13 mouse cellular contexts compared by ENCODE assay signal in genomic region chr14:31393936-31394630, GRCm38 (mm10). TPM values are rescaled to one million over a fixed set of nuclear protein-coding genes. Genes with fewer than 3 reads are reported as not detected.
DNase-seq lines count a peak whose midpoint lies in the region; ATAC-seq and TF ChIP-seq lines count a peak whose summit lies in the region.
"Had no signal": no experiment of that assay in that cellular context is flagged by ENCODE, and none has a peak within 500 bp of the region (broad histone marks: within the 10 kb centered on the region; RNA-seq: fewer than 3 reads in every experiment).

No protein-coding gene starts in this region.

- no peak overlapping the region for H3K9ac ChIP-seq in lung, embryonic 14.5 days
- no peak overlapping the region for H3K9ac ChIP-seq in heart, embryonic 15.5 days
- H3K9ac ChIP-seq: embryonic facial prominence, embryonic 15.5 days; limb, embryonic 13.5 days; midbrain, embryonic 12.5 days; neural tube, embryonic 12.5 days had no signal

- DNase-seq in heart, embryonic 10.5 days (ENCODE audit: low spot score), result no peak
- DNase-seq in heart, adult 8-10 months (ENCODE audit: low spot score), result no peak
- peak; percentile 83 for DNase-seq in lung, embryonic 14.5 days
- no peak for DNase-seq in lung, postnatal 14 days
- DNase-seq in cerebellum, adult 18-20 months, result peak; percentile 65 to 73
- DNase-seq in frontal cortex, postnatal 25 days (ENCODE audit: low spot score in 2 of 2), result no peak
- DNase-seq in right cerebral cortex, adult 18-20 months, result no peak

- peaks cover 68% of the 10 kb centered on the region for H3K4me1 ChIP-seq in heart, embryonic 10.5 days
- peaks cover 14% of the 10 kb centered on the region for H3K4me1 ChIP-seq in lung, embryonic 14.5 days (ENCODE audit: insufficient read depth)
- H3K4me1 ChIP-seq in heart, embryonic 15.5 days (replicated peaks), result peaks cover 43% of the 10 kb centered on the region
- H3K4me1 ChIP-seq: embryonic facial prominence, embryonic 15.5 days; midbrain, embryonic 12.5 days; neural tube, embryonic 12.5 days had no signal

- peaks cover 13% of the 10 kb centered on the region for H3K36me3 ChIP-seq in heart, embryonic 10.5 days
- H3K36me3 ChIP-seq in lung, embryonic 14.5 days (ENCODE audit: insufficient read depth), result no peaks in the 10 kb centered on the region
- H3K36me3 ChIP-seq in heart, embryonic 15.5 days, result no peaks in the 10 kb centered on the region
- H3K36me3 ChIP-seq: embryonic facial prominence, embryonic 15.5 days; midbrain, embryonic 12.5 days; neural tube, embryonic 12.5 days had no signal

- peak; percentile 85 for ATAC-seq in lung, embryonic 14.5 days (ENCODE audit: insufficient read depth)
- no peak; the same call in 1 of the 2 replicates for ATAC-seq in heart, embryonic 15.5 days (replicated peaks; ENCODE audit: insufficient number of reproducible peaks, insufficient read depth, low FRiP score, low read depth)

- WGBS in heart, embryonic 10.5 days, result 50% methylated on average over 7 of the region's 7 CpGs
- WGBS in lung, embryonic 14.5 days, result 63% methylated on average over 7 of the region's 7 CpGs
- WGBS in heart, embryonic 15.5 days, result 58% methylated on average over 7 of the region's 7 CpGs

- no peak overlapping the region for H3K4me2 ChIP-seq in lung, embryonic 14.5 days
- no peak overlapping the region for H3K4me2 ChIP-seq in heart, embryonic 15.5 days
- H3K4me2 ChIP-seq: embryonic facial prominence, embryonic 15.5 days; limb, embryonic 13.5 days; midbrain, embryonic 12.5 days; neural tube, embryonic 12.5 days had no signal

- 0 out of 2 replicates have a peak overlapping the region, but pooled peaks have one; percentile 0 for H3K4me3 ChIP-seq in heart, embryonic 10.5 days
- no peak overlapping the region for H3K4me3 ChIP-seq in lung, embryonic 14.5 days (ENCODE audit: low read depth, low read length)
- no peak overlapping the region for H3K4me3 ChIP-seq in heart, embryonic 15.5 days
- H3K4me3 ChIP-seq: embryonic facial prominence, embryonic 15.5 days; limb, embryonic 13.5 days; midbrain, embryonic 12.5 days; neural tube, embryonic 12.5 days had no signal

- TF ChIP-seq CTCF in lung, embryonic 14.5 days (IDR thresholded peaks at IDR 0.05; ENCODE audit: low read depth), result no peak

- peak overlapping the region; percentile 76 for H3K27ac ChIP-seq in heart, embryonic 10.5 days
- H3K27ac ChIP-seq in lung, embryonic 14.5 days (ENCODE audit: low read depth), result peak overlapping the region; percentile 73
- H3K27ac ChIP-seq in heart, embryonic 15.5 days, result peak overlapping the region; percentile 31
- H3K27ac ChIP-seq: embryonic facial prominence, embryonic 15.5 days; limb, embryonic 13.5 days; midbrain, embryonic 12.5 days; neural tube, embryonic 12.5 days had no signal

- no peaks in the 10 kb centered on the region; the same call in 1 of the 2 replicates for H3K9me3 ChIP-seq in heart, embryonic 10.5 days
- peaks cover 3% of the 10 kb centered on the region; the same call in 1 of the 2 replicates for H3K9me3 ChIP-seq in lung, embryonic 14.5 days (ENCODE audit: low read depth, low read length)
- H3K9me3 ChIP-seq in heart, embryonic 15.5 days (replicated peaks), result no peaks in the 10 kb centered on the region
- H3K9me3 ChIP-seq: embryonic facial prominence, embryonic 15.5 days; neural tube, embryonic 12.5 days had no signal

- no peaks in the 10 kb centered on the region for H3K27me3 ChIP-seq in heart, embryonic 10.5 days (ENCODE audit: insufficient read depth, poor library complexity, severe bottlenecking)
- no peaks in the 10 kb centered on the region for H3K27me3 ChIP-seq in lung, embryonic 14.5 days (ENCODE audit: insufficient read depth, low read length)
- H3K27me3 ChIP-seq in heart, embryonic 15.5 days, result no peaks in the 10 kb centered on the region
- H3K27me3 ChIP-seq: CH12.LX; embryonic facial prominence, embryonic 15.5 days; limb, embryonic 13.5 days; midbrain, embryonic 12.5 days; neural tube, embryonic 12.5 days had no signal

RNA-seq across cellular contexts. Expression of gene Sh3bp5, which starts 41.8 kb away (rescaled TPM):
- 26.5 and 30.1 TPM in 2 replicates for polyA plus RNA-seq in heart, embryonic 10.5 days (2016; fragmentation: Nextera tagmentation; extraction: Ambion mirVana)
- 10 to 100 TPM; 38.6 to 50.6 (median 50.1) TPM for total RNA-seq in heart, adult 8-10 months (2022)
- polyA plus RNA-seq in lung, embryonic 14.5 days (2014; fragmentation: Nextera tagmentation; extraction: Ambion mirVana), result 12.8 and 14.8 TPM in 2 replicates
- polyA plus RNA-seq in heart, embryonic 15.5 days (2015; fragmentation: Nextera tagmentation; extraction: Ambion mirVana), result 21.4 and 28.4 TPM in 2 replicates

RNA-seq across cellular contexts. Expression of gene Capn7, which starts 57.6 kb away (rescaled TPM):
- polyA plus RNA-seq in heart, embryonic 10.5 days (2016; fragmentation: Nextera tagmentation; extraction: Ambion mirVana), result 37.1 and 40.8 TPM in 2 replicates
- total RNA-seq in heart, adult 8-10 months (2022), result 10 to 100 TPM; 31.5 to 35.4 (median 32.6) TPM
- polyA plus RNA-seq in lung, embryonic 14.5 days (2014; fragmentation: Nextera tagmentation; extraction: Ambion mirVana), result 37.4 and 38.3 TPM in 2 replicates
- polyA plus RNA-seq in heart, embryonic 15.5 days (2015; fragmentation: Nextera tagmentation; extraction: Ambion mirVana), result 35.0 and 41.0 TPM in 2 replicates

Comparison
In these comparisons a context has a peak if more than half of its experiments do, and no peak if none do; other contexts are left out.
1. DNase-seq: peak in lung, embryonic 14.5 days (single experiment) and cerebellum, adult 18-20 months (2 of 2); none in heart, embryonic 10.5 days (single experiment), heart, adult 8-10 months (single experiment), lung, postnatal 14 days (single experiment), frontal cortex, postnatal 25 days (0 of 2) and right cerebral cortex, adult 18-20 months (single experiment).
2. Peak in every context shown above with its lines, with median percentiles within 50 percentile points of each other: H3K27ac ChIP-seq.